Mouse (Mus musculus) midbrain, embryonic 10.5 days (tissue): ENCODE results near the gene A730015C16Rik. TPM values are rescaled to one million over a fixed set of nuclear protein-coding genes. Genes with fewer than 3 reads are reported as not detected.

Experiments
- DNase-seq: peaks from one replicate; pipeline ENCODE4 v3.0.0-alpha.2; 2017; ENCODE audit warnings: low spot score
- H3K27ac ChIP-seq: fragments of 300-500 bp; sonication (generic); replicated peaks from 2 replicates; pipeline ENCODE4 v1.5.1; 2016; ENCODE audit warnings: mild to moderate bottlenecking
- H3K27me3 ChIP-seq: fragments of 300-500 bp; sonication (generic); 2 replicates; pipeline ENCODE4 v1.6.1; 2016; ENCODE audit warnings: low read depth, mild to moderate bottlenecking; ENCODE audit not compliant: poor library complexity, severe bottlenecking
- H3K36me3 ChIP-seq: fragments of 300-500 bp; sonication (generic); 2 replicates; pipeline ENCODE4 v1.6.1; 2016; ENCODE audit warnings: mild to moderate bottlenecking, moderate library complexity
- H3K4me1 ChIP-seq: fragments of 300-500 bp; sonication (generic); 2 replicates; pipeline ENCODE4 v1.6.1; 2016
- H3K4me3 ChIP-seq: fragments of 300-500 bp; sonication (generic); 2 replicates; pipeline ENCODE4 v1.5.1; 2016; ENCODE audit warnings: mild to moderate bottlenecking, moderate library complexity
- H3K9me3 ChIP-seq: fragments of 300-500 bp; sonication (generic); replicated peaks from 2 replicates; pipeline ENCODE4 v1.6.1; 2016; ENCODE audit warnings: mild to moderate bottlenecking
- WGBS: fragments of 180-500 bp; shearing (Covaris S2); methylation state at CpG from one replicate; pipeline ENCODE4 v1.1.7; 2016; 5-methylcytosine and 5-hydroxymethylcytosine counted together
- polyA plus RNA-seq: library from polyadenylated mRNA; unstranded; fragments of >200 nt; fragmentation: Nextera tagmentation; extraction: Ambion mirVana; gene quantifications from 2 replicates; pipeline ENCODE4 v1.2.1, GENCODE M21; 2016

A730015C16Rik gene
- polyA plus RNA-seq, 1 experiment from 2014 or later, result 1.5 TPM

GRCm38 (mm10) chr4:108811142-108811541 lies 37.3 kb downstream of the A730015C16Rik start:
- Histone ChIP-seq H3K27ac (no peak overlapping the region), H3K36me3 (peaks cover 17% of the 10 kb centered on the region), H3K4me1 (peaks cover 5% of the 10 kb centered on the region; the same call in 1 of the 2 replicates), H3K27me3 (no peaks in the 10 kb centered on the region), H3K9me3 (no peaks in the 10 kb centered on the region), H3K4me3 (no peak overlapping the region)
- WGBS, result 68% methylated on average over 4 of the region's 4 CpGs
- DNase-seq, result no peak

DNA sequence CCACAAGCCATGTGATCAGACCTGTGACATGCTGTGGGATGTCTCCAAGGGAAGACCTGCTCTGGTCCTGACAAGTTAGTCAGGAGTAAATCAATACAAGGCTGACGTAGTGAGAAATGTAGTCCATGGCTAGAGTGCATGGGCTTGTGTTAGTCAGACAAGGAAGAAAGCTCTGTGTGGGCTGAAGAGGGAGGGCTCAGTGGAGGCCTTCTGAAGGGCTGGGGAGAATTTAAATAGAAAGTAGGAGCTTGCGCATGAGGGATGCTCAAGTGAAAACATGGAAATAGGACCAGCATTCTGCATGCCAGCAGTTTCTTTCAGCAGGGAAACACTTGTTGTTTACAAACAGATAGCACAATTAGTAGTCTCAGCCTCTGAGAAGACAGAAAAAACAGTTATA lies 44.9 kb downstream of the A730015C16Rik start:
- Histone ChIP-seq H3K27me3 (no peaks in the 10 kb centered on the region), H3K27ac (no peak overlapping the region), H3K4me3 (no peak overlapping the region), H3K4me1 (no peaks in the 10 kb centered on the region), H3K9me3 (no peaks in the 10 kb centered on the region), H3K36me3 (no peaks in the 10 kb centered on the region)
- no peak for DNase-seq
- 84% methylated on average over 2 of the region's 2 CpGs for WGBS

DNA sequence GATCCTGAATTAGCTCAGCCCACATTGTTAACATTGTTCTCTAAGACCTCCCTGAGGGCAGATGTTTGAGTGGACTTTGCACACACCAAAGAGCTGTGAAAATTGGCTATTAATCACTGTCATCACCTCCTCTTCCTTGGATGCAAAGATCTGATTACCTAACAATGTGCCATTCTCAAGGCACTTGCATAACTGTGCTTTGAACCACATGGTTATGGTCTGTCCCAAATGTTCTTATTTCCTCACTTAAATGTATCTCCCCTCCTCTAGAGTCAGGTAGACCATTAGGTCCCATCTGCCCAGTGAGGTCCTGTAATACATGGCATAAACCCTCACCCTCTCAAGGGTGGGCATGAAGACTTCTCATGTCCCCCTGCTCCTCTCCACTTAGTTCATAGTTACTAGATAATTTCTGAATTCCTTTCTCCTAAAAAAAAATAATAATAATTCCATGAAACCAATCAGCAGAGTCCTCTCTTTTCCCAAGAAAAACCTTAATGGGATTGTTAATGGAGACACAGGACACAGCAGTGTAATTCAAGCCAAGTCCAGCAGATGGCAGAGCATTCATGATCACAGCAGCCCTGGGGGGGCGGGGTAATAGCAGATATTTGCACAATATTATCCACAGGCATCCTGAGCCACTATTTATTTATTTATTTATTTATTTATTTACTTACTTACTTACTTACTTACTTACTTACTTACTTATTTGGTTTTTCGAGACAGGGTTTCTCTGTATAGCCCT lies 50.2 kb downstream of the A730015C16Rik start:
- H3K27ac ChIP-seq, result no peak overlapping the region
- H3K36me3 ChIP-seq, result no peaks in the 10 kb centered on the region
- H3K4me3 ChIP-seq, result no peak overlapping the region
- DNase-seq, result peak; percentile 43
- no peaks in the 10 kb centered on the region for H3K9me3 ChIP-seq
- H3K4me1 ChIP-seq, result no peaks in the 10 kb centered on the region
- WGBS, result 56% methylated on average over 2 of the region's 2 CpGs
- H3K27me3 ChIP-seq, result no peaks in the 10 kb centered on the region

Other genes starting within 250 kb of the A730015C16Rik start
- 20.9 and 21.3 TPM in 2 replicates for gene Cc2d1b, start 228.7 kb downstream of the A730015C16Rik start, polyA plus RNA-seq
- gene 3110021N24Rik, start 129.0 kb downstream of the A730015C16Rik start, polyA plus RNA-seq, result 1.1 and 1.4 TPM in 2 replicates
- gene Zfyve9, start 67.8 kb downstream of the A730015C16Rik start, polyA plus RNA-seq, result 3.9 and 4.5 TPM in 2 replicates
- gene Btf3l4, start 15.0 kb downstream of the A730015C16Rik start, polyA plus RNA-seq, result 213 and 242 TPM in 2 replicates
- gene Txndc12, start 14.0 kb downstream of the A730015C16Rik start, polyA plus RNA-seq, result 93.5 and 102 TPM in 2 replicates
- gene Kti12, start 834 bp downstream of the A730015C16Rik start, polyA plus RNA-seq, result 53.4 and 62.2 TPM in 2 replicates
- gene Rab3b, start 30.4 kb upstream of the A730015C16Rik start, polyA plus RNA-seq, result 32.6 and 32.8 TPM in 2 replicates
- gene Nrd1, start 152.0 kb upstream of the A730015C16Rik start, polyA plus RNA-seq, result 68.3 and 78.8 TPM in 2 replicates